Mouse (Mus musculus): ENCODE data around the gene Serpinb8. TPM values are rescaled to one million over a fixed set of nuclear protein-coding genes. Genes with fewer than 3 reads are reported as not detected.

Serpinb8 gene
- polyA plus RNA-seq, 1 experiment from 2014 or later, result 0.31 TPM

DNA sequence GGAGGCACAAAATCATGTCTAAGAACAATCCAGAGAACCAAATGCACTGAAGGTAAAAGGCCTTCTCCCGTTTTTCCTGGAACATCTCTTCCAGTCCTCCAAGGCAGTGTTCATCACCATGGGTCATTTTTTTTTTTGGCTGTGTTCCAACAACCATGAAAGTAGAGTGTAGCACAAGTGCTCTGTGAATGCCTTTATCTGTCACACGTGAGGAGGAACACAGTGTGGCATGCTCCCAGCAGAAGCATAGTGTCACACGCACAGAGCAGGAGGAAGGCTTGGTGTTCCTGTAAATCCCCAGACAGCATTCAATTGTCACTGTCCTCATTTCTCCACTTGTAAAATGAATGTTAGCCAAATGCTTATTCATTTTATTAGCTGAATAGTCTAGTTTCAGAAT, 2.8 kb downstream of the Serpinb8 start:
- no peak overlapping the region for H3K27ac ChIP-seq
- 0 out of 2 replicates have a peak, but pooled peaks cover 3% of the 10 kb centered on the region for H3K4me1 ChIP-seq
- no peaks in the 10 kb centered on the region for H3K9me3 ChIP-seq
- no peaks in the 10 kb centered on the region for H3K27me3 ChIP-seq (ENCODE audit: poor library complexity, severe bottlenecking)
- no peak overlapping the region for H3K4me3 ChIP-seq
- DNase-seq (ENCODE audit: extremely low spot score, low spot score), result no peak
- 84% methylated on average over 3 of the region's 3 CpGs for WGBS
- no peaks in the 10 kb centered on the region for H3K36me3 ChIP-seq (replicated peaks)

DNA sequence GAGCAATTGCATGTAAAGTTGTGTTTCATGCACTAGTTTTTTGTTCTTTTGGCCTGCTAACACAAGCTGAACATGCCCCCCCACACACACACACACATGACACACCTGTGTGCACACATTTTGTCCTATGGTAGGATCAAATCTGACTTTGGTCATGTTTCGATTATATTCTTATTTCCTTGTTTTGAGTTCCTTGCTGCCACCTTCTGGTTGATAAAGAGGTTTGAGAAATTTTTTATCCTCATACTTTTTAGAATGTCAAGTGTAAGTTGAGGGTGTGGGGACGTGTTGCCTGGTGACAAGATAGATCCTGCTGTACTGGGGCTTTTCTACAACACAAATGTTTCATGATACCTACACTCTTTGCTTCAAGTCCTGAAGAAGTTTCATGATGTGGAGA, 3.7 kb downstream of the Serpinb8 start:
- Histone ChIP-seq H3K9me3 (no peaks in the 10 kb centered on the region), H3K4me1 (0 out of 2 replicates have a peak, but pooled peaks cover 3% of the 10 kb centered on the region), H3K27ac (no peak overlapping the region), H3K27me3 (ENCODE audit: poor library complexity, severe bottlenecking) (no peaks in the 10 kb centered on the region), H3K4me3 (no peak overlapping the region), H3K36me3 (replicated peaks) (no peaks in the 10 kb centered on the region)
- WGBS, result 83% methylated on average over 2 of the region's 2 CpGs
- DNase-seq (ENCODE audit: extremely low spot score, low spot score), result no peak

DNA sequence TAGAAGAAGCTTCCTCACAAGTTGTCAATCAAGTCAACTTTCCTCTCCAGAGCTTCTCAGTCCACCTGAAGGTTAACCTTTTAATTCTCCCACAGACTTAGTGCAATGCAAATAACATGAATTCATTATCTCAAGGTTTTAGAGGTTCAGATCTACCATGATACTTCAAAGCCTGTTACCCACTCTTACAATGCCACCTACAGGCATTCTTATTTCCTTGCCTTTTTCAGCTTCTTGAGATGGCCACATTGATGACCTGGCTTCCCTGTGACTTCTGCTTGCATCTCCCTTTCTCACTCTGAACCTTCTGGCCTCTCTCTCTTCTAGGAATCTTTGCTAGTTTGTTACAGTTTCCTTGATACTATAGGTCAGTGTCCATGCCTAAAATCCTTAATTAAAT, 7.1 kb downstream of the Serpinb8 start:
- no peaks in the 10 kb centered on the region for H3K36me3 ChIP-seq (replicated peaks)
- no peak overlapping the region for H3K27ac ChIP-seq
- H3K27me3 ChIP-seq (ENCODE audit: poor library complexity, severe bottlenecking), result no peaks in the 10 kb centered on the region
- H3K4me3 ChIP-seq, result no peak overlapping the region
- H3K9me3 ChIP-seq, result no peaks in the 10 kb centered on the region
- H3K4me1 ChIP-seq, result no peaks in the 10 kb centered on the region
- DNase-seq (ENCODE audit: extremely low spot score, low spot score), result no peak

DNA sequence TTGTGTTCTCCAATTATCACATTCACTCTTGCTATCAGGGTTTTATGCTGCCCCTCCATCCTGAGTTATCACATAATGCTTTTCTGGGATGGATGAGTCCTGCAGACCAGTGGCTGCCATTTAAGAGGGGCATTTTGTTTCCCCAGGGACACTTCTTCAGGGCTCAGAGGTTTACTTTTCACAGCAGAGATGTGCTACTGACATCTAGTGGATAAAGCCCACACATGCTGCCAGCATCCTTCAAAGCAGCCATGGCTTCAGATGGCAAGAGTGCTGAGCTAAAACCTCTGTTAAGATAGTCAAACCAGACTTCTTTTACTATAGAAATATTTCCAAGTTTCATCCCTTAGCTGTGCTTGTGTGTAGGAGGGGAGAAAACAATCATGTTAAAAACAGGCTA, 8.7 kb downstream of the Serpinb8 start:
- DNase-seq (ENCODE audit: extremely low spot score, low spot score), result no peak
- no peak overlapping the region for H3K4me3 ChIP-seq
- no peak overlapping the region for H3K27ac ChIP-seq
- no peaks in the 10 kb centered on the region for H3K36me3 ChIP-seq (replicated peaks)
- H3K4me1 ChIP-seq, result no peaks in the 10 kb centered on the region
- no peaks in the 10 kb centered on the region for H3K27me3 ChIP-seq (ENCODE audit: poor library complexity, severe bottlenecking)
- no peaks in the 10 kb centered on the region for H3K9me3 ChIP-seq

DNA sequence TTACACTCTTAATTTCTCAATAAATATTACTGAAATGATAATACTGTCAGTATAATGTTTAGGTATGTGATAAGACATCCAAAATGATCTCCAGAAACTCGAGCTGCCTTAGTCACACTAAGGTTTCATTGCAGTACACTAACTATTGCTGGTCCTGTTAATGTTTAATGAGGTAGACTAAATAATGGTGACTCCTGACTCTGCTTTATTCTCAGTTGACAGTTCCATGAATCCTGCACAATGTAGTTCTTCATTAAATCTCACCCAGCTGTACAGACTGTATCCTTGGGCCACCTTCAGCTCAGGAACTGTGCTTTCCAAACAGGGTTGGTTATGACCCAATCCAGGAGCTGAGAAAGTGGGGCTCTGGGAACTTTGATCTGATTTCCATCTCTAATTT, 19.1 kb downstream of the Serpinb8 start:
- WGBS, result 79% methylated on average over 1 of the region's 1 CpGs
- no peak overlapping the region for H3K4me3 ChIP-seq
- no peak for DNase-seq (ENCODE audit: extremely low spot score, low spot score)
- H3K4me1 ChIP-seq, result no peaks in the 10 kb centered on the region
- no peak overlapping the region for H3K27ac ChIP-seq
- H3K9me3 ChIP-seq, result no peaks in the 10 kb centered on the region
- H3K36me3 ChIP-seq (replicated peaks), result no peaks in the 10 kb centered on the region
- no peaks in the 10 kb centered on the region for H3K27me3 ChIP-seq (ENCODE audit: poor library complexity, severe bottlenecking)

DNA sequence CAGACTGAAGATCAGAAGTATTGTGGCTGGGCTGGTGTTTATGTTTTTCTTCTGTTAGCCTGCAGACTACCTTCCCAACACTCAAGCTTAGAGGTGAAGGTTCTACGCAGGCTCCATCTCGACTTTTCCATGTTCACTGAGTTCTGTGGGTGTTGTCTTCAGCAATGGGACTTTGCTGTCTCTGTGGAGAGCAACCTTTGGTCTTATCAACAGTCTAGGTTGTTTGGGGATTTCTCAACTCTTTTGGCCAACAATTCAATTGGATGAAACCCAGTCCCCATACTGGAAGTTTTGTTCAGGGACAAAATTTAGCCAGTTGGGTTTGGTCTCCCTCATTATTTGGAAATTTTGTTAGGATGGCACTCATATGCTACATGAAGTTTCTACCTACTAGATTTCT, 24.3 kb downstream of the Serpinb8 start:
- Histone ChIP-seq H3K4me3 (no peak overlapping the region), H3K36me3 (replicated peaks) (no peaks in the 10 kb centered on the region), H3K9me3 (no peaks in the 10 kb centered on the region), H3K27ac (no peak overlapping the region), H3K4me1 (no peaks in the 10 kb centered on the region), H3K27me3 (ENCODE audit: poor library complexity, severe bottlenecking) (no peaks in the 10 kb centered on the region)
- DNase-seq (ENCODE audit: extremely low spot score, low spot score), result no peak
- 85% methylated on average over 2 of the region's 2 CpGs for WGBS

DNA sequence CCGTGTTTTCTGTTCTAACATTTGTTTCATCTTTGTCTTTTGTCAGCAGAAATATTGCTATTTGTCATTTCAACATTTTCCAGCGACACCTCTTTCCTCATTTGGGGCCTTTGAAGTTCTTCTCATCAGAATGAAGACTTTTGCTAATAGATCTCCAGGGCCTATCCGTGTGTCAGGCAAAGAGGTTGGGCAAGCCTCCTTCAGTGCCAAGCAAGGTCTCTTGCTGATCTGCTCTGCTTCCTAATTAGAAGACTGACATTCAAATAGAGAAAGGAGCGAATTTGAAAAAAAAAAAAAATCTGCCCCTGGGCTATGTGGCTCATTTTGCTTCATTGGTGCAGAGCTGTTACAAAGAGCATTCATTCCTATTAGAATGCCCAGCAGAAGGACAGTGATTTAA, 32.2 kb downstream of the Serpinb8 start:
- Histone ChIP-seq H3K4me1 (no peaks in the 10 kb centered on the region), H3K4me3 (no peak overlapping the region), H3K27me3 (ENCODE audit: poor library complexity, severe bottlenecking) (no peaks in the 10 kb centered on the region), H3K9me3 (no peaks in the 10 kb centered on the region), H3K27ac (no peak overlapping the region), H3K36me3 (replicated peaks) (no peaks in the 10 kb centered on the region)
- 57% methylated on average over 4 of the region's 4 CpGs for WGBS
- no peak for DNase-seq (ENCODE audit: extremely low spot score, low spot score)

DNA sequence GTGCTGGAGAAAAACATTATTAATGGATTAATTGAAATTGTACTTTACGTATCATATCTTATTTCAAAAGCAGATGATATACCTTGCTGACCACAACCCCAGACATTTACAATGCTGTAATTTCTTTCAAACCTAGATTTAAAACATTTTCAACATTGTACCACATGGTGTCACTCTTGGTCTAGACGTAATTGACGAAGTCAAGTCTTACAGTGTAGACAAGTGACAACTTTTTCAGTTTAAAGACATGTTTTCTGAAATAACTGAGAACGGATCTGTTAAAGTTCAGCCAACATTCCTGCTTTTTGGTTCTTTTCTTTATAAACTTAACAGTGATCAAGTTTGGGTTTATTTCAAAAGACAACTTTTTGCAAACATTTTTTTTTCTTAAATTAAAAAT, 46.1 kb downstream of the Serpinb8 start:
- H3K9me3 ChIP-seq, result no peaks in the 10 kb centered on the region
- no peak overlapping the region for H3K27ac ChIP-seq
- H3K27me3 ChIP-seq (ENCODE audit: poor library complexity, severe bottlenecking), result no peaks in the 10 kb centered on the region
- no peaks in the 10 kb centered on the region for H3K36me3 ChIP-seq (replicated peaks)
- WGBS, result 48% methylated on average over 4 of the region's 4 CpGs
- no peaks in the 10 kb centered on the region for H3K4me1 ChIP-seq
- no peak for DNase-seq (ENCODE audit: extremely low spot score, low spot score)
- H3K4me3 ChIP-seq, result no peak overlapping the region

DNA sequence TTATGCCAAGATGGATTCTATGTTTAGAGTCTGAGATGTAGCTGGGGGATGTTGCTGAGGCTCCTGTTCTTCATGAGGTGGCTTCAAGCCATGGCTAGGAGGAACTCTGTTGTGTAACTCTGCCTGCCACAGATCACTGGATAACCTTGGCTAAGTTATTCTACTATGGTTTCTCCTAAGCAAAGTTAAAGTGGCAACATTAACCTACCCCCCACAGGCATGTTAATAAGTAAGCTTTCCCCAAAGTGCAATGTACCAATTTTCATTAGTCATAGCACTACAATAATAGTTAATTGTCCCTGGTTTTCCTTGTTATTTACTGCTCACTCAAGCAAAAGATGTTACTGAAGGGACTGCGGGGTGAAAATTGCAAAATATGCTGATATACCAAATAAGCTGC, 48.2 kb downstream of the Serpinb8 start:
- no peak for DNase-seq (ENCODE audit: extremely low spot score, low spot score)
- H3K36me3 ChIP-seq (replicated peaks), result no peaks in the 10 kb centered on the region
- H3K9me3 ChIP-seq, result no peaks in the 10 kb centered on the region
- WGBS, result 89% methylated on average over 1 of the region's 1 CpGs
- no peaks in the 10 kb centered on the region for H3K27me3 ChIP-seq (ENCODE audit: poor library complexity, severe bottlenecking)
- H3K27ac ChIP-seq, result no peak overlapping the region
- H3K4me1 ChIP-seq, result no peaks in the 10 kb centered on the region
- no peak overlapping the region for H3K4me3 ChIP-seq

DNA sequence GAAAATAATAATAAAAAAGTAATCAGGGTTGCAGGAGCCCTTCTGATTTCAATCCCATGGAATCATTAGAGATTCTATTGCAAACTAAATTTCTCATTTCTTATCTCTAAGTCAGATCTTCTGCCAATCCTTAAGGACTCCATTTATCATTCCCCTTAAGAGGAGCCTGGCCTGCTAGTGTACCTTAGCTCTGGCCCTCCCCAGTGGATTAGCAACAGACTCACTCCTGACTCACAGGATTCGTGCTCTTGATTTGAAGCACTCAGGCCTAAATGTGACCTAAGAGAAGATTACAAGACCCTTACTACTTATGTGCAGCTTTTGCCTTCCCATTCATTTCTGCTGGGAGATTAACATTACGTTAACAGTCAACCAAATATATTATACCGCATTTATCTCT, 48.7 kb downstream of the Serpinb8 start:
- no peak overlapping the region for H3K27ac ChIP-seq
- WGBS, result 89% methylated on average over 3 of the region's 3 CpGs
- H3K4me3 ChIP-seq, result no peak overlapping the region
- H3K4me1 ChIP-seq, result no peaks in the 10 kb centered on the region
- no peaks in the 10 kb centered on the region for H3K36me3 ChIP-seq (replicated peaks)
- no peaks in the 10 kb centered on the region for H3K9me3 ChIP-seq
- no peaks in the 10 kb centered on the region for H3K27me3 ChIP-seq (ENCODE audit: poor library complexity, severe bottlenecking)
- no peak for DNase-seq (ENCODE audit: extremely low spot score, low spot score)

DNA sequence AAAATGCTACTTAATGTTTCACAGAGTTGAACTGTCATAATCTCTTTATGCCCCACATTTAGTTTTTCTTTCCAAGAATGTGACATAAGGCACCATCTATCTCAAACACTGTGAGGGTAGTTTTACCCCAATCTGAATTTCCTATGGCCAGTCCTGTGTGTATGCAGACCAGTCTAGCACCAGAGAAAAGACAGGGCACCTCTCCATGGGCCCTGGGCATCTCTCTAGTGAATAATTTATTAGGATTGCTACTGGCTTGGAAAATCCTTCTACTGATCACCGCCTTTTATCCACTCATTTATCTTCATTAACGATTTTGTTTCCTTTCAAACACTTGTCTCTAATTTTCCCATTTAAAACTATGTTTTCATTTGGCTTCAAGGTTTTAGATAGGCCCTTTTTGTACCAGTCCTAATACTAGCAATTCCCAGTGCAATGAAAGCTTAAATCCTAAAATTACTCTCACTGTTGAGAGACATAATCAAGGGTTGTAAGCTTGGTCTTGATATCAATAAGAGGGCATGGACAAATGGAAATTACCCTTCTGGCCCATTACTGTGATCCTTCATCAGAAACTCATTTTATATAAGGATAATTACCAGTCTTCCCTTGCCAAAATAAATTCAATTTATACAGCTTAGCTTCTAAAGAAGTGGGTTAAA, 52.8 kb downstream of the Serpinb8 start:
- 85% methylated on average over 2 of the region's 2 CpGs for WGBS
- DNase-seq (ENCODE audit: extremely low spot score, low spot score), result no peak
- Histone ChIP-seq H3K4me3 (no peak overlapping the region), H3K9me3 (no peaks in the 10 kb centered on the region), H3K27ac (no peak overlapping the region), H3K27me3 (ENCODE audit: poor library complexity, severe bottlenecking) (no peaks in the 10 kb centered on the region), H3K4me1 (no peaks in the 10 kb centered on the region), H3K36me3 (replicated peaks) (no peaks in the 10 kb centered on the region)

DNA sequence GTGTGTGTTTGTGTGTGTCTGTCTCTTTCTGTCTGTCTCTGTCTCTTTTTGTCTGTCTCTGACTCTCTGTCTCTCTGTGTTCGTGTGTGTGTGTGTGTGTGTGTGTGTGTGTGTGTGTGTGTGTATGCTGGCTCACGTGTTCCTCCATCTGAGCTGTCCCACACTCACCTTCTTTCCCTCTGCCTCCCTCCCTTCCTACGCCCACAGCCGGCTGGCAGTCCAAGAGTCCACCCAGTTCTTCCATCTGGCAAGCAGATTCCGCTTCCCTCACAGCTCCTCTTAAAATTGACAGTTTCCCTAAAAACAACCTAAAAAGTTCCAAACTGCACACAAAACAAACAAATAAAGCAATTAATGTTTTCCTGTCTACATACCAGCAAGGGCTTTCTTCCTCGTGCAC, 55.3 kb downstream of the Serpinb8 start:
- Histone ChIP-seq H3K27me3 (ENCODE audit: poor library complexity, severe bottlenecking) (no peaks in the 10 kb centered on the region), H3K9me3 (no peaks in the 10 kb centered on the region), H3K27ac (no peak overlapping the region), H3K36me3 (replicated peaks) (no peaks in the 10 kb centered on the region), H3K4me3 (no peak overlapping the region), H3K4me1 (no peaks in the 10 kb centered on the region)
- DNase-seq (ENCODE audit: extremely low spot score, low spot score), result no peak
- WGBS, result 73% methylated on average over 6 of the region's 6 CpGs

DNA sequence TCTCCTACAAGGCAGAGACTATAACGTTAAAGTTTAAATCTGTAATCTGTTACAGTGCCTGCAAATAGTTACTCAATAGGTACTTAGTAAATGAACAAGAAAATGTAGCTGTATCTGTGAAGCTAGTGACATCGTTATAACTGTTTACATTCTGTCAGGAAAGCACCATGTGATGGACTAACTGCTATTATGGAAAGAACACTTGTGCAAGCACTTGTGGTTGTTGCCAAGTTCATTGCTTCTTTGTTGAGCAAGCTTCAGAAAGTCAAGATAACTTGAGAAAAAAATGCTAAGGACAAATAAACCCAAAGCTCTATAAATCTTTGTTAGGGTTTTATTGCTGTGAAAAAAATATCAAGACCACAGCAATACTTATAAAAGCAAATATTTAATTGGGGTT, 67.9 kb downstream of the Serpinb8 start:
- Histone ChIP-seq H3K4me3 (no peak overlapping the region), H3K36me3 (replicated peaks) (no peaks in the 10 kb centered on the region), H3K27me3 (ENCODE audit: poor library complexity, severe bottlenecking) (no peaks in the 10 kb centered on the region), H3K4me1 (no peaks in the 10 kb centered on the region), H3K27ac (no peak overlapping the region), H3K9me3 (no peaks in the 10 kb centered on the region)
- WGBS, result 87% methylated on average over 2 of the region's 2 CpGs
- no peak for DNase-seq (ENCODE audit: extremely low spot score, low spot score)

All from forebrain, embryonic 10.5 days (tissue).